Mouse (Mus musculus): ENCODE measurements around the gene Ankrd31. TPM values are rescaled to one million over a fixed set of nuclear protein-coding genes. Genes with fewer than 3 reads are reported as not detected.
"Not testable (repeated sequence)": the region's sequence is repeated elsewhere in the genome, so short reads cannot be mapped to it uniquely, and the experiment has no call there.

The Ankrd31 gene
- total and polyA plus RNA-seq, 3 experiments = not detected

DNA sequence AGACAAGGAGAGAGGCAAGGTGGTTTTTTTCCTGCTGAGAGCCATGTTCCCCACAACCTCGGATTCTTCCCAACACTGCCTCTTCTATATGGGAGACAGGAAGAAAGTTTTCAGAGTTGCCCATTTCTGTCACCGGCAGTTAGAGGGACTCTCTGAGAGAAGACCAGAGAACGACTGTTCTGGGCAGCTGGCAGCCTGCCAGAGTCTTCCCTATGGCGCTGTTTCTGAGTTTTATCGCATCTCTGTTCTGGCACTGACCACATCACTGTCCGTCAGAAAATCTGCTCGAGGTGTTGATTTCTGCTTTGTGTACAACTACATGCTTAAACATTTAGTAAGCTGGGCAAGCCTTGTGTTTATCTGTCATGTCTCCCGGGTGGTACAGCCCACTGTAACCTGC, 185.3 kb downstream of the Ankrd31 start:
- TF ChIP-seq POLR2A (IDR thresholded peaks at IDR 0.05; ENCODE audit: insufficient read depth, low read depth, low read length) (no peak), CTCF (IDR thresholded peaks at IDR 0.05) (no peak), EP300 (IDR thresholded peaks at IDR 0.05; ENCODE audit: insufficient read depth, low read depth, low read length) (no peak)
- Histone ChIP-seq H3K4me1 (ENCODE audit: control insufficient read depth, insufficient read depth, low read length) (no peaks in the 10 kb centered on the region), H3K27me3 (ENCODE audit: control insufficient read depth, insufficient read depth, low read length) (no peaks in the 10 kb centered on the region), H3K27ac (no peak overlapping the region), H3K79me2 (replicated peaks; ENCODE audit: control insufficient read depth, insufficient read depth, low read length) (no peaks in the 10 kb centered on the region), H3K9ac (ENCODE audit: low read depth, low read length) (no peak overlapping the region), H3K36me3 (ENCODE audit: control insufficient read depth, insufficient read depth, low read length) (no peaks in the 10 kb centered on the region), H3K4me3 (no peak overlapping the region)
- DNase-seq = no peak
- 14% methylated on average over 8 of the region's 8 CpGs for WGBS
- intact Hi-C loops (cut with DNase I) = no loop called here

DNA sequence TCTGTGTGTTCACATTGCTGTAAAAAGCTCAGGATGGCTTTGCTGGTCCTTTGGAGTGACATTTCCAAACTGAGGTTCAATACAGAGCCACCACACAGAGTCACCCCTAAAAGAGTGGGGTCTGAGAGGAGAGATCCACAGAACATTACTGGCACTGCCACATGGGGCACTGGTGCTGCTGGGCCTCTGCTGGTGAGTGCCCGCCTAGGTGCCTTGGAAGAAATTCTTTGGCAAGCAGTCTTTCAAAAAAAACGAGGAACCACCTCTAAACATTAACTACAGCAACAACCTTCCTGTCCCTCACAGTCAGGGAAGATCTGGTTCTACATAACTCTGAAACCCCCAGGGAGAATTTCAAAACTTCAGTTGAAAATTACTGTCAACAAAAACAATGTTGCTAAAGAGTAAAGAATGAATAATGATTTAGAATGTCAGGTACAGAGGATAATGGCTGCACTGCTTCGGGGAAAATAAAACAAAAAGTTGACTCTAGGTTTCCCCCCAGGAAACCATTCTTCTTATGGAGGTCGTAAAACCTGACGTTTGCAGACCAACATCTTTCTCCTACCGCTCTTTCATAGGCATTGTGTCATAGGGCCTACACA, 188.2 kb downstream of the Ankrd31 start:
- Histone ChIP-seq H3K79me2 (replicated peaks; ENCODE audit: control insufficient read depth, insufficient read depth, low read length) (no peaks in the 10 kb centered on the region), H3K36me3 (ENCODE audit: control insufficient read depth, insufficient read depth, low read length) (no peaks in the 10 kb centered on the region), H3K9ac (ENCODE audit: low read depth, low read length) (no peak overlapping the region), H3K4me1 (ENCODE audit: control insufficient read depth, insufficient read depth, low read length) (no peaks in the 10 kb centered on the region), H3K27me3 (ENCODE audit: control insufficient read depth, insufficient read depth, low read length) (no peaks in the 10 kb centered on the region), H3K27ac (no peak overlapping the region), H3K4me3 (no peak overlapping the region)
- TF ChIP-seq POLR2A (IDR thresholded peaks at IDR 0.05; ENCODE audit: insufficient read depth, low read depth, low read length) (no peak), EP300 (IDR thresholded peaks at IDR 0.05; ENCODE audit: insufficient read depth, low read depth, low read length) (no peak), CTCF (IDR thresholded peaks at IDR 0.05) (no peak)
- intact Hi-C loops (cut with DNase I) = no loop called here
- 75% methylated on average over 6 of the region's 6 CpGs for WGBS
- no peak for DNase-seq

DNA sequence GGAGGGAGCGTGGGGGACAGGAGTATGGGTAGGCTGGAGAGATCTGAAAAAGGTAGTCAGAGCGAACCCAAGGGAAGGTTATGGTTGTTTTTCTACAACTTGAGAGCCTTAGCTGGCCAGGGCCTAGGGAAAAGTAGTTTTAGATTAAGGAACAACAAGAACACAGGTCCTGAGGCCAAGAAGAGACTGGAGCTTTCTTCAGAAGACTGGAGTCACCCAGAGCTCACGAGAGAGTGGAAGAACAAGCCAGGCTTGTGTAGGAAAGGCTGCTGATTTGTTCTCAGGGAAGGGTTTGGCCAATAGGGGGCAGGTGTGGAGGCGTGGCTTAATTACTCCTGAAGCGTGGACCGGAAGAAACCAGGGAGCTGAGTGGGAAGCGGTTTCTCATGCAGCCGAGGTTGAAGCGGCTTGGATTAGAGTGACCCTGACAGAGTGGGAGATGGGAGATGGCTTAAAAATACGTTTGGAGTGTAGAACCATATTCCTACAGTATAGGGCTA, 189.0 kb downstream of the Ankrd31 start:
- 78% methylated on average over 10 of the region's 10 CpGs for WGBS
- DNase-seq = no peak
- intact Hi-C loops (cut with DNase I) = no loop called here
- Histone ChIP-seq H3K4me3 (no peak overlapping the region), H3K27me3 (ENCODE audit: control insufficient read depth, insufficient read depth, low read length) (no peaks in the 10 kb centered on the region), H3K79me2 (replicated peaks; ENCODE audit: control insufficient read depth, insufficient read depth, low read length) (no peaks in the 10 kb centered on the region), H3K36me3 (ENCODE audit: control insufficient read depth, insufficient read depth, low read length) (no peaks in the 10 kb centered on the region), H3K4me1 (ENCODE audit: control insufficient read depth, insufficient read depth, low read length) (no peaks in the 10 kb centered on the region), H3K9ac (ENCODE audit: low read depth, low read length) (no peak overlapping the region), H3K27ac (no peak overlapping the region)
- no peak for TF ChIP-seq POLR2A (IDR thresholded peaks at IDR 0.05; ENCODE audit: insufficient read depth, low read depth, low read length)
- no peak for TF ChIP-seq CTCF (IDR thresholded peaks at IDR 0.05)
- TF ChIP-seq EP300 (IDR thresholded peaks at IDR 0.05; ENCODE audit: insufficient read depth, low read depth, low read length) = no peak

DNA sequence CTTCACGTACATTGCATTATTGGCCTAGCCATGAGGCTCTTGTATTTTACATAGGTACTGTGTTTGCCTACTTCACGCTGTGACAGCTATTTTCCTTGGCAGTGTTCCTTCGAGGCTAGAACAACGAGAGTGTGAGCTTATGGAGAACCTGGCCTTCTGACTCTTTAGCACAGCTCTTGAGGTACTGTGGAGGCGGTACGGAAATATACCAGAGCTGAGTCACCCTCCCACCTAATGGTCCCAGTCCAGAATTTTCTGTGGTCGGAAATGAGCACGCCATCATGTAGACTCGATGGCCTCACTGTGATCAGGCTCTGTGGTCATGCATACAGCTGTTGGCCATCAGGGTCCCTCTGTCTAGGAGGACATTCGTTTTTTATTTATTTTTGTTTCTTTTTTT, 191.6 kb downstream of the Ankrd31 start:
- WGBS = 71% methylated on average over 10 of the region's 10 CpGs
- TF ChIP-seq EP300 (IDR thresholded peaks at IDR 0.05; ENCODE audit: insufficient read depth, low read depth, low read length) = no peak
- no peak for TF ChIP-seq POLR2A (IDR thresholded peaks at IDR 0.05; ENCODE audit: insufficient read depth, low read depth, low read length)
- TF ChIP-seq CTCF (IDR thresholded peaks at IDR 0.05) = no peak
- no peak overlapping the region for H3K27ac ChIP-seq
- intact Hi-C loops (cut with DNase I) = no loop called here
- H3K9ac ChIP-seq (ENCODE audit: low read depth, low read length) = no peak overlapping the region
- H3K4me1 ChIP-seq (ENCODE audit: control insufficient read depth, insufficient read depth, low read length) = no peaks in the 10 kb centered on the region
- DNase-seq = no peak
- no peak overlapping the region for H3K4me3 ChIP-seq
- H3K27me3 ChIP-seq (ENCODE audit: control insufficient read depth, insufficient read depth, low read length) = no peaks in the 10 kb centered on the region
- no peaks in the 10 kb centered on the region for H3K79me2 ChIP-seq (replicated peaks; ENCODE audit: control insufficient read depth, insufficient read depth, low read length)
- no peaks in the 10 kb centered on the region for H3K36me3 ChIP-seq (ENCODE audit: control insufficient read depth, insufficient read depth, low read length)

DNA sequence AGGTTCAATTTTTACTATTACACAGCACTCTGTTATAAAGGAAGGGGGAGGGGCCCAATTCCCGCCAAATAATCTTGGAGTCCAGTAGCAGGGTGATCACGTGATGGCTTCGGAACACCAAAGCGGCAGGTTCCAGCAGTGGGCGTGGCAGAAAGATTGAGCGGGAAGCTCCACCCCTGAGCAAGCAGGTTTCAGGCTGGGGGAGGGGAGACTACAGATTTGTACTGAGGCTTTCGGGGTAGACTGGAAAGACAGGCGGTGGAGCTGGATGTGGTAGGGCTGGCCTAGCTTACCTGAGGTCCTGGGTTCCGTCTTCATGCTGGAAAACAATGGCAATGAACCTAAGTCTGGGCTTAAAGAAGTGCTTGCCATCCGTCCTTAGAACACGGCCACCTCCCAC, 193.4 kb downstream of the Ankrd31 start:
- H3K4me1 ChIP-seq (ENCODE audit: control insufficient read depth, insufficient read depth, low read length); H3K27me3 ChIP-seq (ENCODE audit: control insufficient read depth, insufficient read depth, low read length); H3K79me2 ChIP-seq (replicated peaks; ENCODE audit: control insufficient read depth, insufficient read depth, low read length); H3K9ac ChIP-seq (ENCODE audit: low read depth, low read length); intact Hi-C loops (cut with DNase I); H3K4me3 ChIP-seq; H3K27ac ChIP-seq; DNase-seq; H3K36me3 ChIP-seq (ENCODE audit: control insufficient read depth, insufficient read depth, low read length): not testable (repeated sequence)
- WGBS = 79% methylated on average over 11 of the region's 11 CpGs

DNA sequence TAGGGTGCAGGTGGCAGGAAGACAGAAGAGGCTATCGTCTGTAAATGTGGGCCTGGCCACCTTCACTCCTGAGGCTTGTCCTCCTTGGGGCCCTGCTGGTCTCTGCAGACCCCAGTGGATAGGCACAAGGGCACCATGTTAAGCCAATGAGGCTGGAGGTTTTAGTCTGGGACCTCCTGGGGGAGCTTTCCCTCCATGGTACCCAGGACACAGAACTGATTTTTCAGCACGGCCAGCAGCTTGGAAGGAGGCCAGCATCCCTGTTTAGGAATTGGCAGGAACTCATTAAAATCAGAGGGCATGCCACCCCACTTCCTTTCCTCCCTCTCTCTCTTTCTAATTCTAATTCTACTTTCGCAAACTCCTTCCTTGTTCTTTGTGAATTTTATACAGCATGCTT, 195.5 kb downstream of the Ankrd31 start:
- H3K9ac ChIP-seq (ENCODE audit: low read depth, low read length) = no peak overlapping the region

More for the DNA sequence above, 195.5 kb downstream of the Ankrd31 start:
- 24% methylated on average over 3 of the region's 3 CpGs for WGBS
- DNase-seq = no peak
- Histone ChIP-seq H3K79me2 (replicated peaks; ENCODE audit: control insufficient read depth, insufficient read depth, low read length) (no peaks in the 10 kb centered on the region), H3K4me1 (ENCODE audit: control insufficient read depth, insufficient read depth, low read length) (no peaks in the 10 kb centered on the region), H3K4me3 (no peak overlapping the region), H3K27me3 (ENCODE audit: control insufficient read depth, insufficient read depth, low read length) (no peaks in the 10 kb centered on the region), H3K36me3 (ENCODE audit: control insufficient read depth, insufficient read depth, low read length) (no peaks in the 10 kb centered on the region), H3K27ac (no peak overlapping the region)
- TF ChIP-seq EP300 (IDR thresholded peaks at IDR 0.05; ENCODE audit: insufficient read depth, low read depth, low read length) (no peak), POLR2A (IDR thresholded peaks at IDR 0.05; ENCODE audit: insufficient read depth, low read depth, low read length) (no peak), CTCF (IDR thresholded peaks at IDR 0.05) (no peak)
- intact Hi-C loops (cut with DNase I) = no loop called here

Measured in heart, adult 2 months (tissue).